Mouse (Mus musculus) left cerebral cortex, postnatal 25 days (tissue): ENCODE data around the gene Dio1. TPM values are rescaled to one million over a fixed set of nuclear protein-coding genes. Genes with fewer than 3 reads are reported as not detected.

Experiments
- DNase-seq, 2 experiments: peaks; one replicate each; pipeline ENCODE4 v3.0.0; 2022; ENCODE audit warnings: low spot score in 2 of 2, mixed read lengths in 1 of 2
- intact Hi-C: fragments of 180-260 bp; cut with DNase I; formaldehyde crosslinking; loops from one replicate; pipeline ENCODE4 v1.15.1; 2025
- total RNA-seq, 2 experiments: library from RNA; stranded (reverse); gene quantifications; 2 replicates each; pipeline ENCODE4 v1.2.3; 2021

Dio1 gene
- total RNA-seq, 2 experiments from 2014 or later = not detected

DNA sequence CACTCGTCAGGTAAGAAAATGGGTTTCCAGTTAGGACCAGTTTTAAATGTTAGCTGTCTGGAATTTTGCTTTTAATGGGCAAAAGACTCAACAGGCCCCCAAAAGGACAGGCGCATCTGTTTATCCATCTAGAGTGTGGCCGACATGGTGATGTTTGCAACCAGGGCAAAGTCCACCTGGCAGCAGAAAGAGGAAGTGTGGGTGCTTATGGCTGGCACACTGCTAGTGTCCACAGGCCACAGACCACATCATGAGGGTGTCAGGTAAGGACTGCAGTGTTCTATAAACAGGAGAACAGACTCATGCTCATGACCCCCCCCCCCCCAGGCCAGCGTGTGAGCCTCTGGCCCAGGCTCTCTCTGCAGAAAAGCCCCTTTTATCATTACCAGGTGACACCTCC is 4.1 kb downstream of the Dio1 start:
- intact Hi-C loops = no loop called here
- no peak for DNase-seq

DNA sequence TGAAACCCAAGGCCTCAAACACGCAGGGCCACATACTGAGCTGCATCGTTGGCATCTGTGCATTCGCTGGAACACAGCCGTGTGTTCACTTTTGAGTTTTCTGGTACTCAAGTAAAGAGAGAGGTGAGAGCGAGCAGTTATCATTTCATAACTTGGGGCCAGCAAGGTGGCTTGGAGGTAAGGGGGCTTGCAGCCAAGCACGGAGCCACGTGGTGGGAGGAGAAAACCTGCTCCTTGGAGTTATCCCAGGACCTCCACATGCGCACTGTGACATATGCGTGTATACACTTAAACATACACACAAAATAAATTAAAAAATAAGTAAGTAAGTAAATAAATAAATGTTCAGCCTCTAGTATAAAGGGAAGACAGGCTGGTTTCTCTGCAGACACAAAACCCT is 4.7 kb downstream of the Dio1 start:
- DNase-seq = no peak
- intact Hi-C loops = no loop called here

DNA sequence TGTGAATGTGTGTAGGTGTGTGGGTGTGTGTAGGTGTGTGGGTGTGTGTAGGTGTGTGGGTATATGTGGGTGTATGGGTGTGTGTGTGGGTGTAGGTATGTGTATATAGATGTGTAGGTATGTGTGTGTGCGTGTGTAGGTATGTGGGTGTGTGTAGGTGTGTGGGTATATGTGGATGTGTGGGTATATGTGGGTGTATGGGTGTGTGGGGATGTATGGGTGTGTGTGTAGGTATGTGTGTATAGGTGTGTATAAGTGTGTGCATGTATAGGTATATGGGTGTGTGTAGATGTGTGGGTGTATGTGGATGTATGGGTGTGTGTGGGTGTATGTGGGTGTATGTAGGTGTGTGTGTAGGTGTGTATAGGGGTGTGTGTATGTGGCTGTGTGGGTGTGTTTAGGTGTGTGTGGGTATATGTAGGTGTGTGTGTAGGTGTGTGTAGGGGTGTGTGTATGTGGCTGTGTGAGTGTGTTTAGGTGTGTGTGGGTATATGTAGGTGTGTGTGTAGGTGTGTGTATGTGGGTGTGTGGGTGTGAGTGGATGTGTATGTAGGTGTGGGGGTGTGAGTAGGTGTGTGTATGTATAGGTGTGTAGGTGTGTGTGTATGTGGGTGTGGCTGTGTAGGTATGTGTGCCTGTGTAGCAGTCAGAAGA is 5.9 kb downstream of the Dio1 start:
- intact Hi-C loops = no loop called here
- DNase-seq = no peak

DNA sequence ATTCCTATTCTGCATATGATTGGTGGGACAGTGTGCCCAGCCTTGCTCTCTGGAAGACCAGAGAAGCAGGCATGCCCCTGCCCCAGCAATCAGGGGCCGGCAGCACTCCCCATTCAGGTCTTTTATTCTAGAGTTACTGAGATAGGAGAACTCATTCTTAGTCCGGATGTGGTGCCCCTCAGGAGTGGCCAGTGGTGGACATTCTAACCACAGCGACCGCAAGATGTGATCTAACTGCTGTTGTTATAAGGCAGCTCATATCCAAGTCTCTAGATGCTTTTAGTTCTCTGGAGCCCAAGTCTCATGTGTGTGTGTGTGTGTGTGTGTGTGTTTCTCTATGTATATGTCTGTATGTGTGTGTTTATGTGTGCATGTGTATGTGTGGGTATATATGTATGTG is 6.6 kb downstream of the Dio1 start:
- intact Hi-C loops = no loop called here

DNA sequence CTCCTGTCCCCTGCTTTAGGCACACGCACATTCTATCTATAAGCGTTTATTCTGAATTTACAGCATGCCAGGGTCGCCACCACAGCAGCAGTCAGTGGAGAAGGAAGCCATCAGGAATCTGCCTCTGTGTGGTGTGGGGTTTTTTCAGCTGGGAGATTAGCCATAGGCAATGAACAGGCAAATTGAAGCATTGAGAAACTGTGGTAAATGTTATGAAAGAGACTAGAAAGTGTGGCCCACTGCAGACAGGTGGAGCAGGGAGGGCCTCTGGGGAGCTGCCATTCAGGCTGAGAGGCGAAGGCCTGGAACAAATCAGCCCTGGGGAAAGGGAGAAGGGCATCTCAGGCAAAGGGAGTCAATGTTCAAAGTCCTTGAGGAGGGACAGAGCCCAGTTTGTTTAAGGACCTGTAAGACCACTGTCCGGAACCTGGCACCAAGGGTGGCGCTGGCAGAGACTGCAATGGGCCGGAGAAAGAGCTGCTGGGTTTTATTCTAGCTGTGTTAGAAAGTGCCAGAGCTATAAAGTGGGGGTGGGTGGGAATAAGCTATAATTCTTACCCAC is 7.1 kb downstream of the Dio1 start:
- no peak for DNase-seq
- intact Hi-C loops = no loop called here

More for the DNA sequence above, 6.6 kb downstream of the Dio1 start:
- no peak for DNase-seq

DNA sequence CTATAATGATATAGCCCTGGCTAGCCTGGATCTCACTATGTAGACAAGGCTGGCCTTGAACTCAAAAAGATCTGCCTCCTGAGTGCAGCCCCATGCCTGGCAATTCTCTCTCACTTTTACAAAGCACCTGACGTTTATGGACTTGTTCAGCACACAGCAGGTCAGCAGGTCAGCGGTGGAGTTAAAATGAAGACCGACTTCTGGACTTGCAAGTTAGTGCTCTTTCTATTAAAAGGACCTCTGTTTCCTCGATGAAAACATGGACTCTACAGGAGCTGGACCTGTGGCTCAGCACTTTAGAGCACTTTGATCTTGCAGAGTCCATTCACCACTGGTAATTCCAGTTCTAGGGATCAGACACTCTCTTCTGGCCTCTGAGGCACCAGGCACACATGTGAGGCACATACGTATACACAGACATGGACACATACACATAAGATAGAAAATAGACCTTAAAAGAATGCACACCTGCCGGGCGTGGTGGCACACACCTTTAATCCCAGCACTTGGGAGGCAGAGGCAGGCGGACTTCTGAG is 8.8 kb downstream of the Dio1 start:
- intact Hi-C loops = no loop called here
- DNase-seq = no peak

DNA sequence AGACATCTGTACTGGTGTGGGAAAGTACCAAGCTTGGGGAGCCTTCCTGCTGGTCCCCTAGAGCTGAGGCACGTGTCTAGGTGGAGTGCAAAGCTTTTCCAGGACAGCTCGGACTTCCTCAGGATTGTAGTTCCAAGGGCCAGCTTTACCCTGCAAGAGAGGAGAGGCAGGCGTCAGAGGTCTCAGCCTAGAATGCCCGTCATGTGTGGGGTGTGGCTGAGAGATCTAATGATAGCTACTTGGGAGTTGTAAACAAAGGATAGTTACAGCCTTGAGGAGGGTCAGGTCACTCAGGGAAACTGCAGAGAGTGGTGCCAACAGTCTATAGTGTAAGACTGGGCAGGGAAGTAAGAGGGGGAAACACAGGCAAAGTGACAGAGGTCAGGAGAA is 14.7 kb downstream of the Dio1 start:
- no peak for DNase-seq
- intact Hi-C loops = no loop called here

DNA sequence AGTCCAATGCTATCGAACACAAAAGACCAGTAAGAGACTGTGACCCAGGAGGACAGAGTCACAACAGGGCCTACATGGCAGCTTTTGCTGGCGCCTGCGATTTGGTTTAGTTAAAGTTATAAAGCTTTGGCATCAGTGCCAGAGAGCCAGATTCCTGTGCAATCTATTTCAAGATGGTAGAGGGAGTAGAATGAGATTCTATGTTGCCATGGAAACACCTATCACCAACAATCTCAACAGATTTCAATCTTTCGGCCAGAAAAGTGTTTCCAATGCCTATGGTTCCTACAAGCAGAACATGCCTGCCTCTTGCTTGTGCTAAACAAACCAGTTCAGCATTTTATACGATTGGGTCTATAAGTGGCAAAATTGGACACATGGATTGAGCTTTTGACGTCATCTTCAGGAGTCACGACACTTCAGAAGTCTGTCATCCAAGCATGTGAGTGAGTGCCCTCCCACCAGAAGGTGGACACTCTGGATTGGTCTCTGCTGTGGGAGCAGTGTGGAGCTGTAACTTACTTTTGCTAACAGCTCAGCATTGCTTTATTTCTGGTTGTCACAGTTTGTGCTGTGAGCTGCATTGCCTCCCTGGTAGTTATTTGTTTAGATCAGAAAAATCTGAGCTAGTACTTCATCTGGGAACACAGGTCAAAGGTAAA is 15.2 kb downstream of the Dio1 start:
- intact Hi-C loops = no loop called here
- peak; percentile 34 to 63 for DNase-seq

DNA sequence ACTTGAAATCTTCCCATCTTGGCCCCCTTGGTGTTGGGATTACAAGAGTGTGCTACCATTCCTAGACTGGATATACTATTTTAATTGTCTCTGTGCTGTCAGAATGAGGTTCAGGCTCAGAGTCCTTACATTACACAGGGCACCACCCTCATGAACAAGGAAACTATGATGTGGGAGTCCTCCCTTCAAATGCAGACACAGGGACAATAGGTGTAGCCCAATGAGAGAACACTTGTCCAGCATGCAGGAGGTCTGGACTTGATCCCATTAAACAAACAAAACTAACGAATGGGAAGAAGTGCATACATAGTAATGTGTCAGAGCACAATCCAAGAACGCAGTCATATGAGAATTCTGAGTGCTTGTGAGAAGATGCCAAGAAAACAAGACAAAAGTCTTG is 19.5 kb downstream of the Dio1 start:
- DNase-seq = no peak

DNA sequence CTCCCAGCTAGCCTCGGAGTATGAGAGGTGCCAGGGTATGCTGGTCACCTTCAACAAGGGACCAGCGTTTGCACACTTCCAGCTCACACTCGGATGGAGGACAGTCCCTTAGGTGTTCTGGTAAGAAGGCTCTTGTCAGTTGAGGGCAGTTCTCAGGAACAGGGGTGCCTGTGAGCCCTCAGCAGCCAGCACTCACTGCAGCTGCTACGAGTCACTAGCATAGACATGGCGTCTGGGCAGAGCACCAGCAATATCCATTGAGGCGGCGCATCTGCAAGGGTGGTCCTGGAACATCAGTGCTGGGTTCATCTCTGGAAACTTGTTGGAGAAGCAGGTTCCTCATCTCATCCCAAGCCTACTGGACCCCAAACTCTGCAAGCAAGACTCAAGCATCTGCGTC is 20.6 kb downstream of the Dio1 start:
- intact Hi-C loops = no loop called here
- DNase-seq = no peak

More for the DNA sequence above, 19.5 kb downstream of the Dio1 start:
- intact Hi-C loops = no loop called here

DNA sequence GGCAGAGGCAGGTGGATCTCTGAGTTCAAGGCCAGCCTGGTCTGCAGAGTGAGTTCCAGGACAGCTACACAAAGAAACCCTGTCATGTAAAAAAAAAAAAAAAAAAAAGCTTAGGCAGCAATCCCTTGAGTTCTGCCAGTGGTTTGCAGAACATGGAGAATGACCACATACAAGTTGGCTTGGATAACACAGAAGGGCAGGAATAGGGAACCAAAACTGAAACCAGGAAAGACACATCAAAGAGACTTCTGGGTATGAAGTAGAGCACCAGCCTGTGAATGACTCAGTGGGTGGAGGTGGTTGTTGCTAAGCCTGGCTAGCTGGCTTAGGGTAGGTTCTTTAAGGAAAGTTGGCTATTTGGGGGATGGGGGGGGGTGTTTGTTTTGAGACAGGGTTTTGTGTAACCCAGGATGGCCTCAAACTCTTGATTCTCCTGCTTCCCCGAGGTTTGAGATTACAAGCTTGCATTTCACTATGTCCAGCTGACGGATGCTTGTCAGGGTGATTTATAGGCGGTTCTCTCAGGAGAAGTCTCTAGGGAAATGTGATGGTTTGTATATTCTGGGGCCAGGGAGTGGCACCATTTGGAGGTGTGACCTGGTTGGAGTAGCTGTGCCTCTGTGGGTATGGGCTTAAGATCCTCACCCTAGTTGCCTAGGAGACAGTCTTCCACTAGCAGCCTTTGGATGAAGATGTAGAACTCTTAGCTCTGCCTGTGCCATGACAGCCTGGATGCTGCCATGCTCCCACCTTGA is 21.3 kb downstream of the Dio1 start:
- intact Hi-C loops = no loop called here
- DNase-seq = no peak

DNA sequence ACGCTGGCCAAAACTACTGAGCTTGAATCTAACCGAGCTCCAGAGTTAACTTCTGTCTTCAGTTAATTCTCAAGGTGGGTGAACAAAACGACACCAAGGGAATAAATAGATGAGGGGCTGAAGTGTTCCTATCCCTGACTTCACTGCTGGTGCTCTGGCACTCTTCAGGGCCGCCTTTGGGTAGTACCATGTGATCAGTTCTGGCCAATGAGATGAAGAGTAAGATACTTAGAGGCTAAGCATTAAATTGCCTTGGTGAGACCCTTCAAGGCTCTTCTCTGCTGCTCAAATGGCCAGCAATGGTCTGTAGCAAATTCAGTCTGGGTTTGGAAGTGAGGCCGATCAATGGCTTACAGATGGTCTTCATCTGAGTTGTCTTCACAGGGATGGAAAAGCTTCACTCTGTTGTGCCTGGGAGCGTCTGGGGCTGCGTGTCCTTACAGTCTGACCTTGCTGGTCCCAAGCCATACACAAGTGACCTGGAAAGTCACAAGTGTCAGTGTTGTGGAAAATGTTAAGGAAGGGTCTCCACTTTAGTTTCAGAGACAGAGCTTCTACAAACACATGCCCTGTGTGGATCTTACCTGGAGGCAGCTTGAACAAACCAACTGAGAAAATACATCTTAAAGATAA is 26.0 kb downstream of the Dio1 start:
- intact Hi-C loops = no loop called here
- DNase-seq = no peak

DNA sequence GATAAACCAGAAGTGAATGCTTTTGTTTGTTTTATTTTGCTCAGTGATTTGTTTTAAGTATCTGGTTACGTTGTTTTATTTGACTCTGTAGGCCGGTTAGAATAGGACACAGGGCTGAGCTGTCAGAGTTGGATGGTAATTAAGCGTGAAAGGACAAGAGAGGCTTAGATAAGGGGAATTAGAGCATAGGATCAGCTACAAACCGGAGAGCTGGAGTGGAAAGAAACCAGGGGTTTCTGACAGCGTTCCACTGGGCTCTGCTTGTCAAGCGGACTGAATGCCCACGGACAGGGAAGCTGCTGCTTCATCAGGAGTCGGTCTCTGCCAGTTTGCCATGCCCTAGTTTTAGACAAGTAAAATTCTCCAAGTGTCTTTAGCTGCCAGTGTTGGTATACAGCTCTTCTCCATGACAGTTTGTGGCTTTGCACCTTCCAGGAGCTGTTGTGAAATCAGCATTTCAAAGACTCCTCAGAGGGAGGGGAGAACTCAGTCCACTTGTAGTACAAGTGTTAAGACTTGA is 28.7 kb downstream of the Dio1 start:
- intact Hi-C loops = no loop called here
- no peak for DNase-seq

DNA sequence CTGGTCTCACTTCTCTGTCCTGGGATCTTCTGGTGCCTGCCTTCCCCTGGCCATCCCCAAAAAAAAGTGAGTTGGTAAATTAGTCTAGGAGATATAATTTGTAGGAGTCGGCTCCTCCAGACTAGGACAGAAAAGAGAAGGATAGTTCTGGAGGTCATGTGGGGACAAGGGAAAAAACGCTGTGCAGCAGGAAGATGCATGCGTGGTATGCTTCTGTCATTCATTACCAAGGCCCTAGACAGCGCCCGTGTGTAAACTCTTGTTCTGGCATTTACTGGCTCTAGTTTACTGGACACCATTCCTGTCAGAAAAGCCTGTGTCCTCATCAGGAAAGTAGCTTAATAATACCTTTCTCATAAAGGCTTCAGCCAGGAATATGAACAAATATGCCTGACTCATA is 32.5 kb downstream of the Dio1 start:
- intact Hi-C loops = no loop called here
- no peak for DNase-seq

DNA sequence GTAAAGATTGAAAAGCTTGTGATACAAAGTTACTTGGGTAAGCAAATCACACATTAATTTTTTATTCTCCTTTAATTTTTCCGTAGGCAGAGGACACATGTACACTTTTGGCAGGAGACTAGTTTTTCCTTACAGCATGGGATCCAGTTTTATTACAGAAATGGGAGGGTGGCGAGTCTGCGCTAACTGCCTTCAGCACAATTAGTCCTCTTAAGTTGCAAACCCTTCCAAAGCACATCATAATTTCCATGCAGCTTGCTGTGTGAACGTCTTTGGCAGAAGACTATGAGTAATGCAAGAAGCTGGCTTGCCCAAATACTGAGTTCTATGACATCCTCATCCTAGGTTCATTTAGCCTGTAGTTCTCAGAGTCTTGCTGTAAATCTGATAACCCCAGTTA is 33.3 kb downstream of the Dio1 start:
- DNase-seq = no peak
- intact Hi-C loops = no loop called here

DNA sequence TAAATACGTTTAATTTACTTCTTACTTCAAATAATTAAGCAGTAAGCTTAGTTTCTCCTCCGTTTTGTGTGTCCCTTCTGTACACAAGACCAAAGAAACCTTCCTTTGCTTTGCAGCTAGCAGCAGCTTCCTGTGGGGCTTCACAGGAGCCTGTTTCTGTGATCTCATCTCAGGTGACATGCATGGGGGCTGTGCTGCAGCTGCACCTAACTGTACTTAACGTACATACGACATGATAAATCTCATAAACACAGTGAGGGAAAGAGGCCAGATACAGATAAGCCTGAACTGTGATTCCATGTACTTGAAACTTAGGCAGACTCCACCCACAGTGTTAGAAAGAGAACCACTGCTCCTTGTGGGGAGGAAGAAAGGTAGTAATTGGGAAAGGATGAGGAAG is 47.0 kb downstream of the Dio1 start:
- DNase-seq = no peak
- intact Hi-C loops = no loop called here

DNA sequence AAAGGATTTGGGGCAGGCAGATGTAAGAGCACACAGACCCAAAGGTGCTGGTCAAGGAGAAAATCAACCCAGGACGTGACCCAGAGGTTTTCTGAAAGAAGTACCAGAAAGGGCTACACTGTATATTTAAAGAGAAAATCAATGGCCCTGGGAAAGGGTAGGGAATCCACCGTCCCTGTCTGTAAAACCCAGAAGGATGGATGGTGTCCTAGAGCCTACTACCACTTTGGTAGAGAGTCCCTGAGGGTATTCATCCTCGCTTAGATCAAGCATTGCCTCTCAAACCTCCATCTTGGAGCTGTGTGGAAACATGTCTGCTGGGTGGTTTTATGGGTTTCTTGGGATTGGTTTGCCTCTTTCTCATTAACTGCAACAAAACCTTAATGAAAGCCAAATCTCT is 52.6 kb downstream of the Dio1 start:
- intact Hi-C loops = loop anchor here (10.0 kb wide), 1 partner anchor 400 kb away; no protein-coding TSS in a partner anchor
- no peak for DNase-seq

DNA sequence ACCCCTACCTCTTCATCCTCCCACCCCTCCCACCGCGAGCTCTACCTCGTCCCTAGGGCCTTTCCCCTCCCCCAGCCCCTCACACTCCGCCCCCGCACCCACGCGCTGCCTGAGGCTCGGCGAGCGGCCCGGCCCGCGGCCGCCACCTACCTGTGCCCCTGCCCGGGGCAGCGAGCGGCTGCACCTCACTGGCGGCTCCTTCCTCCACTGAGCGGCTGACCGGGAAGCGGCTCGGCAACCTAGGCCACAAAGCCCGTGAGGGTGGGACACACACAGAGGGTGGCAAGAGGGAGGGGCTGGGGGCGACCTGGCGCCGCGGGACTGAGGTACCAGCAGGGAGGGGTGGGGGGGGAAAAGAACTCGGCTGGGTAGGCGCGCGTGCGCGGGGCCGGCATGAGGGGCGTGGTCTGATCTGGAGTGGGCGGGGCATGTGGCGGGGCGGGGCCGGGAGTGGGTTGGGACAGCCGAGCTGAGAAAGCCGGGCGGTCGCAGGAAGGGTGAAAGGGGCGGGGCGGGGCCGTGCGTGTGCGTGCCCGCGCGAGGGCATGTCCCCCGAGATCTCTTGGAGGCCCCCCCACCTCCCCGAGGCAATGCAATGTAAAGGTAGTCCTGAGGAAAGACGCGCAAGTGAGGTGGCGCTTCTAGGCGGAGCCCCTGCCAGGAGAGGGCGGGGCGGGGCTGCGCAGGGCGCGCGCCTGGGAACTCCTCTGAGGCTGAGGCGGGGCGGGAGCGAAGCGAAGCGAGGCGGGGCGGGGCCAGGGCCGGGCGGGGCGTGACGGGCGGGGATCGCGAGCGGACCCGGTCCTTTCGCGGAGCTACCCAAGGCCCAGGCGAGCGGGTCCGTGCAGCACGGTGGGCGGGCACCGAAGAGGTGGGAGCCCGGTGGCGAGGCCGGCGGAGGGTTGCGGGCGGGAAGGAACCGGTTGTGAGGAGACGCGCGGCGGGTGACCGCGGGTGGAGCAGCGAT is 53.6 kb downstream of the Dio1 start, which contains the start of the genes Lrrc42 and Hspb11:
Lrrc42 (minus strand) TSS at position 408 of the 967 bp plus-strand sequence.
Hspb11 (plus strand) TSS at position 469 of the 967 bp plus-strand sequence.
- DNase-seq = peak; percentile 92 to 95
- intact Hi-C loops = loop anchor here (1.0 to 10.0 kb wide), 2 partner anchors 61 to 401 kb away; partner anchors contain the start of gene Yipf1
